Mouse (Mus musculus): ENCODE data around the gene Btg3.

Gene Btg3

DNA sequence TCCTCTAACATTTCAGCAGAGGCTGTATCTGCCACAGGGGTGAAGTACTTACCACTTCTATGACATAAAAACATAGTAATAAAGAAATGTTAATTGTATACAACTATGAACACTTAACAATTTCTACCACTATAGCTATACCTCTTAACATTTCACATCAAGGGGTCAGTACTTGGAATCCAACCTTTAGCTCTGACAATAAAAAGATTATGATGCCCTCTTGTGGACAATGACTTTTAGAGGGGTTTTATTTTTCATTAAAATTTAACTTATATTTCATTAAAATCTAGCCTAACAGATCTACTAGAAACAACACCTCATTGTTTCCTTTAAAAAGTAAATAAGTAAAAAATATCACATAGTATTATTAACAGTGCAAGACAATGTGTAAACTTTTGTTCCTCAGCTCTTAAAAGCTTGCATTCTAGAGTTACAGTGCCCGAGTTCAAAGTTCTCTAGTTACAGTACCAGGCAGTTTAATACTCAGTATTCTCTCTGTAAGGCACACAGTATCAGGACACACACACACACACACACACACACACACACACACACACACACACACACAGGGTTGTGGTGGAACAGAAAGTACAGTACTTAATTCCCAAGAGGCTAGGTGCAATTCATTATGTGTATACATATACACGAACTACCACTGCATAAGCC lies 30.2 kb downstream of the Btg3 start:
- DNase-seq (ENCODE audit: low spot score in 2 of 2), result no peak

DNA sequence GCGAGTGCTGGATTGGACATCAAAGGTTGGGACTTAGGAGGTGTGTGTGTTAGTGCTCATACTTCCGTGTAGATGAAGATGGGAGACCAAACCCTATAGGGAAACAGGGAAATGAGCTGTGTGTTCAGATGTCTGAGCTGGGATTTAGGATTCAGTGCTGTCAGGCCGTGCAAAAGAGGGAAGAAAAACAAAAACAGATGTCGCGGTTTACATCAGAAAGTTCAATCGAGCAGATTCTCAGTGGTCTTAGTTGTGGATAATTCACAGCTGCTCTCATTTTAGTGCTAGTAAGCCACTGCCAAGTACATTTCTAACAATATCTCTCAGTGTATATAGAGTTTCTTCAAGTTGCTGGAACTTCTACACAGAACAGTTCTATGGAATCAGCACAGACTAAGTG lies 33.2 kb downstream of the Btg3 start:
- DNase-seq (ENCODE audit: low spot score in 2 of 2), result no peak

DNA sequence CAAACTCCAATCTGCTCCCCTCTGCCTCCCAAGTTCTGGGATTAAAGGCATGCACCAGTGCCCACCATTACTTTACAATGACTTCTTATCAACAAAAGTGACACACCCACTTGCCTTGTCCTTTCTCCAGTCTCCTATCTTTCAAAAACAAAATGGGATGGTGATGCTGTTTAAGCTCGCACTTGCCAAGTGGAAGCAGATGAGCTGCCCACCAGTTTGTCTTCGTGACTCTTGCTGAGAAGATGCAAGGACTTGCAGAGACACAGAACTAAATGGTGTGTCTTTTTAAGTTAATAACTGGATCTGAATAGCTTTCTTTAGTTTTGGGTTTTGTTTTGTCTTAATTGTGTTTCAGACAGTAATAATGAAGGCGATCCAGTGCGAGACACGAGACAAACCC lies 34.2 kb downstream of the Btg3 start:
- DNase-seq (ENCODE audit: low spot score in 2 of 2), result no peak

DNA sequence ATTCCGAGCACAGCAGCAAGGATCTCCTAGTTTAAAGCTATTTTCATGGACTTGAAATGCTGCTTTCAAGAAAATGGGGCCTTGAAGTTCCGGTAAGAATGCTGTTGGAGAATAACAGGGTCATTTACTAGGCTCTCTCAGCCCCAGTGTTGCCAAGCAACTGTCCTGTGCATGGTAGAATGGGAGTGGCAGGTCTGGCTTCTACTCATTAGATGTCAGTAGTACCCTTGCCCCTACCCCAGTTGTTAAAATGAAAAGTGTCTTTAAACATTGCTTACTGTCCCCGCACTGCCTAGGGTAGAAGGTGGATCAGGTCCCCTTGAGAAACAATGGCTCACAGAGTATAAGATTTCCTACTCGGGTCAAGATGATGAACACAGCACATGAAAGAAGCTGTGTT lies 35.6 kb downstream of the Btg3 start:
- no peak for DNase-seq (ENCODE audit: low spot score in 2 of 2)

DNA sequence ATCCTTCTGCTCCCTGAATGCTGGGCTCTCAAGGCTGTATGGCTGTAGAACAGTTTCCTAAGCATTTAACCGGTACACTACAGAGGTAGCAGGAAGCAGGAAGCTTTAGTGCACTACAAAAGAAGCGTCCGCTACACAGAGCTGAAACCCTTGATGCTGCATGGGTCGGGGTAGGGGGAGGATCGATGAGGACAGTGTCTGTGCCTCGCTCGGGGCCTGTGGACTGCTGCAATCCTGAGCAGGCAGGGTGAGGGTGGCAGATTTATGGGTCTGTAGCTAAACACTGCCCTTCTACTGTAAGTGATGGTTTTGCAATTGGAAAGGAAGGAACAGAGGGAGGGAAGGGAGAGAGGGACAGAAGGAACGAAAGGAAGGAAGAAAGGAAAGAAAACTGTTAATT lies 39.8 kb downstream of the Btg3 start:
- DNase-seq (ENCODE audit: low spot score in 2 of 2), result no peak

DNA sequence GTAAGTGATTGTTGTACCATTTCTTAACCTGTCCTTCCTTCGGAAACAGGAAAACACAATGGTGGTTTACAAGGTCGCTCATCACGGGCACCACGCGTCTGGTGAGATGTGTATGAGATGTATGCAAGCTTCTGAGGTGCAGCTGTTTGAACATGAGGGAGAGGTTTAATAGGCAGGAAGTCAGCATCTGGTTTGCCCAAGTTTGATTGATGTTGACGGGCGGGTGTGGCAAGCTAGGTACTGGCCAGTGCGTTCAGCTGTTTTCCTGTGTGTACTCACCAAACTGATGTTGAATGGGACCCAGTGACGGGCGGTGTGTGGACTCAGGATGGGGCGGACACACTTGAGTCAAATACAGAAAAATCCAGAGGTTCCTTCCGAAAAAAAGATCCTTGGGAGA lies 49.0 kb downstream of the Btg3 start:
- no peak for DNase-seq (ENCODE audit: low spot score in 2 of 2)

DNA sequence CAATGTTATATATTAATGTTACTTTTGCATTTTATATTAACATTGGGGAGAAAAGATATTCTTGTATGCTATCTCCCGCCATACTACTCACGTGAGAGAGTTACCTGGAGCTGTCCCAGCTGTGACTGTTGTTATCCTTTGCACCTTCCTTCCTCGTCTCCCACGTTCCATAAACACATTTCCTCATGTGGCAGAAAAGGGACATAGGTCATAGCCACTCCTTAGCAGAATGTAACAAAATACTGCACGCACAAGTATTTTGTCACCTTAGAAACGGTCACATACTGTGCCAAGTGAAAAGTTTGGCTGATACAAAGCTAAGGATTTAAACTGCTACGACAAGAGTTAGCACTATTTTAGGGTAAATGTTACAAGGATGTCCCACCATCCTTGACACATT lies 49.4 kb downstream of the Btg3 start:
- DNase-seq (ENCODE audit: low spot score in 2 of 2), result no peak

DNA sequence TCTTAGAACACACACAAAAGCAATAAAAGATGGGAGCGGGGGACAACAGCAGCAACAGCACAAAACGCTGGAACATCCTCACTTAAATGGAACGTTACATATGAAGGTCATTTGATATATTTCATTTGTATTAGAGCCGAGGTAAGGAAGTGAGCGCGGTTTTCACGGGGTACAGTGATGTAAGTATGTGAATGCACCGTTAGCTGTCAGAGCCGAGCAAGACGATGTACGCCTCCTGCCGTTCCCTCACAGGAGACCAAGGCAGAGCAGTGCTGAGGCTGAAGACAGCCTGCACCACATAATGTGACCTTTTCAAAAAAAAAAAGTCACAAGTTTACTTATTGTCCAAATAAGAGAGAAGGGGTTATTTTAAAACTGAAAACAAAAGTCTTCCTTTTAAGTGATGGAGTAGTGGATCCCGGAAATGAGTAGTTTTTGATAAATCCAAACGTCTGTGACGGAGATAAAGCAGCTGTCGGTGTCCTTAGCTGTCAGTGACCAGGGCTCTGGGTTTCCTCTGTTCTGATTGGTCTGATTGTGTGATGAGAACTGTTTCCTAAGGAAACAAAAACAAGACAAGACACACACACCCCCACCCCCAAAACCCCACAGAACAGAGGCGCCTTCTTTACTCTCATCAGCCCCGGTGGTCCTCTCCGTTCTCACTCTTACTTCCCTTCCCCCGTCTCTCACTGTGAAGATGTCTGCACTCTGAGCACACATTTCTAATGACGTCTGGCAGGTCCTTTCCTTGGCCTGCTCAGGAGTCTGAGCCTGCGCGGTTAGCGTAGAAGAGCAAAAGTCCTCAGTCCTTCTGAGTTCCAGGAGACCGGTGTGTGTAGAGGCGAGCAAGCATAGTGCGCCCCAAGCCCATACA lies 50.8 kb downstream of the Btg3 start:
- no peak for DNase-seq (ENCODE audit: low spot score in 2 of 2)

DNA sequence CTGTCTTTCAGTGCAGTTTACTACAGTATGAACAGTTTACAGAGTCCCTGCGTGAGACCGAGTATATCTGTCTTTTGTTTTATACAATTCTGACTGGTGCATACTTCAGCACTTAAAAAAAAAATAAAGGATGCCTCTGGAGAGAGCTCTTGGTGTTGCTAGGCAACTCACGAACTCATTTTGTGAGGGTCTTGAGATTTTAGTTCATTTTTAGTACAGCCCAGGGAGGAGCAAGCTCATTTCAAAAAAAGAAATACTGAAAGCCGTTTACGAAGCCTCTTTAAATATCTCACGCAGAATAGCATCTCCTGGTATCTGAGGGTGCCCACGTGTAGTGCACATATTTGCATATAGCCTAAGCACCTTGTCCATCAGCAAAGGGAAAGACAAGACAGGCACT lies 54.9 kb downstream of the Btg3 start:
- DNase-seq (ENCODE audit: low spot score in 2 of 2), result peak in 1 of 2 experiments; percentile 41

DNA sequence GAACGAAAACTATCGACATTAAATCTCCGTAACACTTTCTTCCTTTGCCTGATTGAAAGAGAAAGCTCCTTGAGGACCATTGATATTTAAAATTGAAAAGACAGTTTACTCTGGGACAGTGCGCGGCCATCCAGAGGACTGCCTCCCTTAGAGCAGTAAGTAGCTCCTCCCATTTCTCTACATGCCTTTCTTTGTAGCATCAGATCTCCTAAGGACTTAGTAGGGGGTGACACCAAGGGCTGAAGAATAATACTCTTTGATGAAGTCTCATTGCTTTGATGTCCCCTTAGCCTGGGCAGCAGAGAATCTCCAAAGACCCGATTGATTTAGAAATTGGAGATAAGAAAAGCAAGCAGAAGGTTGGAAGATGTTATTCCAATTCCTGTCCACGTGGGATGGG lies 55.4 kb downstream of the Btg3 start:
- DNase-seq (ENCODE audit: low spot score in 2 of 2), result no peak

DNA sequence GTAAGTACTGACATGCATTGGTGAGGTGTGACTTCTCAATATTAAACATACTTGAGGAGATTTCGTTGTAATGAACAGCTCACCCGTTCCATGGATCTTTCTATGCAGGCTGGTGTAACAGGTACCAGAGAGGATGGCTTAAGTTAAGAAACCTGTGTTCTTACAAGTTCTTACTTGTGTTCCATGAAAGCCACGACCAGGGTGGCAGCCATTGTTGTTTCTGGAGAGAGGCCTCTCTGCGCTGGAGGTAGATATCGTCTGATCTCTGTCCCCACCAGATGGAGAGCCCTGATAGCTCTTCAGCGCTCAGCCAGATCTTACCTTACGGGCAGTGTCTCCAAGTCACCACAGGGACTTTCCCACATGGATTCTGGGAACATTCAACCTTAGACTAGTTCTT lies 57.3 kb downstream of the Btg3 start:
- no peak for DNase-seq (ENCODE audit: low spot score in 2 of 2)

DNA sequence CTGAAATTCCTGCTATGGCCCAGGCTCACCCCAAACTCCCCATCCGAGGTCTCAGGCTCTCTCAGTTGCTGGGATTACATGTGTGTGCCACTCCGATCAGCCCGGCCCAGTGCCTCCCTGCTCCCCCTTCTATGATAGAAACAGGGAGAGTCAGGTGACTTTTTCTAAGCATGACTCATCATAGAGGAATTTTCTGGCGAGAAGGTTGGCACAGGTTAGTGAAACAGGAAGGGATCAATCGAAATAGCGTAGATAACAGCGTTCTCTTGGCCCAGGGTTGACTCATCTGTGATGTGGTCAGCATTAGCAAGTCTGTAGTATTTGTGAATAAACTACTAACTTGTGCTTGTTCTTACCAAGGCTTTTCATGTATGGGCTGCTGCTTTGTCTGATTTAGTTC lies 59.0 kb downstream of the Btg3 start:
- no peak for DNase-seq (ENCODE audit: low spot score in 2 of 2)

DNA sequence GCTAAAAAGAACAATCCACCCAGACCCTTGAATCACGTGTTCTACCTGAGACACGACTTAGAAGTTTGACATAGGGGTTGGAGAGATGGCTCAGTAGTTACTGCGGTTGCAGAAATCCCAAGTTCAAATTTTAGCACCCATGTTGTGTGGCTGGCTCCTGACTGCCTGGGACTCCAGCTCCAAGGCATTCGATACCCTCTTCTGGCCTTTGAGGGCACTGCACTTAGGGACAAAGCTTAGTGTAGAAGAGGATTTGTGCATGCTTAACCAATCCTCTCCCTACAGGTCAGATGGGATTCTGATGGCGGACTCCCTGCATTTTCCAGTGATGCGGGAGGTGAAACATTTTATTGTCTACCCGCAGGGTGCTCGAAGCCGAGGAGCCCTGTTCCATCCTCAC lies 60.1 kb downstream of the Btg3 start:
- peak in 1 of 2 experiments; percentile 56 for DNase-seq (ENCODE audit: low spot score in 2 of 2)

DNA sequence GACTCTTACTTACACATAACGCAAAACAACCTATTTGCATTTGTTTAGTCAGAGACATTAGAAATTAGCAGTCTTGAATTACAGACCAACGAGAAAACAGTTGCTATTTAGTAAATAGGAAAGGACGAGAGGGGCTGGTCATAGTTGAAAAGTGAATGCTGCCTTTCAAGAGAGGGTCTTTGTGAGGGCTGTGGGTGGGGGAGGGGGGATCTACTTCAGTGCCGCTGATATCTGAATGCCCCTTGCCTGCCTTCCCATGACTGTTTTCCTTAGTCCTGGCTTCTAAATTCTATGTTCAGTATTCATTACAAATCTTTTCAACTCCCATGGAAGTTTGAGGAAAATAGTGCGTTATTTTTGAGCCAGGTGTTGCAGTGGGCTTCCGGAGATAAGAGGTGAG lies 63.0 kb downstream of the Btg3 start:
- DNase-seq (ENCODE audit: low spot score in 2 of 2), result no peak

DNA sequence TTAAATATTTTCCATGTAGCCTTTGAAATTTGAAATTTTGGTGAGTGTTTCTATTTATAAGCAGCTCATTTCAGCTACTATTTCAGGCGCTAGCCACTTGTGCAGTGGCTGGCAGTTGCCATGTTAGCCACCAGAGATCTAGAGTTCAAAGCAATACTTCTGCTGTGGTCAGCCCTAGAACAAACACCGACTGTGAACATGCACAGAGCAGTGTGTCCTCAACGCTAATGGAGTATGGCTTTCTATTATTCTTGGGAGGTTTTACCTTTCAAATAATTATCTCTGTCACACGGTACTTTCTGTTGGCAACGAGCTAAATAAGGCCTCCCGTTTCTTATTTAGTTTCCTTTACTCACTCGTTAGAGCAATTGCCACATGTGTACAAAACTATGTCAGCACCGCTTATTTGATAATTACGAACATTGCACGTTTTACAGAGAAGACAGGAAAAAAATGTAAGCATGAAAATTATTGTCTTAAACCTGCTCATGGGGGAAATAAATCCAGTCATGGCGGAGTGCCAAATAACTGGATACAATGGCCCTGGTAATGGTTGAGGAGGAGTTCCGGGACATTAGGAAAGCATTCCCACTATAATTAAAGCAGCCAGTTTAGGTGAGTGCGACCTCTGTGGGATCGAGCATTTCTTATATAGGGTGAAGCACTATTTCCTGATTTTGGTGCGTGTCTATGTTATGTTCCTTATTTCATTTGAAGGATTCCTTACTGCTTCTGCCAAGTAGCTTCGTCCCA lies 63.7 kb downstream of the Btg3 start:
- DNase-seq (ENCODE audit: low spot score in 2 of 2), result no peak

DNA sequence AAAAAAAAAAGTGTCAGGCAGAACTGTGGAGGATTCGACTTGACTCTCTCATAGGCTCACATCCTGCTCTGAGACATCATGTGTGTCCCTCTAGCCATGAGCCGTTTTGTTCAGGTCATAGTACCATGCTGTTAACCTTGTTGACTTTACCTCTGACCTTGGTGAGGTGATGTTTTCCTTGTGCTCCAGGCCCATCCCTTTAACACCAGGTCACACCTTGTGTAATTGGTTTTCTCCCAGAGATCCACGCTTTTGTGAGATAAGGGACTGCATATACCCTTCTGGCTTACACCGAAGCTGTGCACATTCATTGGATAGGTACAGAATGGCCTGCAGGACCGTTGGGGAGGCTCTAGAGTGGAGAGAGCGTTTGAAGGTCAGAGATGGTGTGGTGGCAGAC lies 67.7 kb downstream of the Btg3 start:
- no peak for DNase-seq (ENCODE audit: low spot score in 2 of 2)

DNA sequence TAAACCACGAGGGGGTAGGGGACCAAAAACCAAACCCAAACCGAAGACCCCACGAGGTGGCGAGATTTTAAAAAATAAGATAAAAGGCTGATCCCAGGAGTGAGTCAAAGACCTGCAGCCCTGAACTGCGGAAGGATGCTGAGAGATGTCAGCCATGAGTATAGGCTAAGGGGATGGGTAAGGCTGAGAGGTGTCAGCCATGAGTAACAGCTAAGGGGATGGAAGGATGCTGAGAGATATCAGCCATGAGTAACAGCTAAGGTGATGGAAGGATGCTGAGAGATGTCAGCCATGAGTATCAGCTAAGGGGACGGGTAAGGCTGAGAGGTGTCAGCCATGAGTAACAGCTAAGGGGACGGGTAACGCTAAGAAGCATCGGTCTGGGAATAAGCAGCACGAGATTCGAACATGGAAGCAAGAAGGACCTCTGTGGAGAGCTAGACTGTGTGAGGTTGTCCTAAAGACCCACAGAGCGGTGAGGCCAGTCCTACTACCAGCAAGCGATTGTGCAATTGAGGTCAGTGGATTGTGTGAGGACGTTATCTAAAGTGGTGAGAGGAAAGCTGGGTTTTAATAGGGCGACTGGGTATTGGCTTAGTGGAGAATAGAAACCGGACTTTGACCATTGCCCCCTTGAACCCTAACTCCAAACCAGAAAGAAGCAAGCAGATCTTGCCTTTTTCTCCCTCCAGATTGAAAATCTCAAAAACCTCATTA lies 69.4 kb downstream of the Btg3 start:
- no peak for DNase-seq (ENCODE audit: low spot score in 2 of 2)

DNA sequence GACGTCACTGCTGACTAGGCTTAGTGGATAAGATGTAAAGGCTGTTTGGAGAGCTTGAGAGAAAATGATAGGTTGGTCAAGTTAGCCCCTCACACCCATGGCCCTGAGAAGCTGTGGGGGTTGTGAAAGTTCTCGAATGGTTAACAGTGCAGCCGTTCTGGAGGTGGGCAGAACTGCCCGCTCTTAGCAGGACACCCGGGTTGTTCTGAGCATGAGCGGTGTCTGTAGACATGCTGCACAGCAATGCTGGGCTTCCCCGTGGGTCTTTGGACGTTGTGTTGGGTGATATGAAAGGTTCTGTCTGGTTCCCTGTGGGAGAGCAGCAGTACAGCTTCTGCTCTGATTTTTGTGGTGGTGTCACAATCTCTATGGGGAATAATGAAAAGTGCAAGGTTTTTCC lies 70.4 kb downstream of the Btg3 start:
- DNase-seq (ENCODE audit: low spot score in 2 of 2), result no peak

DNA sequence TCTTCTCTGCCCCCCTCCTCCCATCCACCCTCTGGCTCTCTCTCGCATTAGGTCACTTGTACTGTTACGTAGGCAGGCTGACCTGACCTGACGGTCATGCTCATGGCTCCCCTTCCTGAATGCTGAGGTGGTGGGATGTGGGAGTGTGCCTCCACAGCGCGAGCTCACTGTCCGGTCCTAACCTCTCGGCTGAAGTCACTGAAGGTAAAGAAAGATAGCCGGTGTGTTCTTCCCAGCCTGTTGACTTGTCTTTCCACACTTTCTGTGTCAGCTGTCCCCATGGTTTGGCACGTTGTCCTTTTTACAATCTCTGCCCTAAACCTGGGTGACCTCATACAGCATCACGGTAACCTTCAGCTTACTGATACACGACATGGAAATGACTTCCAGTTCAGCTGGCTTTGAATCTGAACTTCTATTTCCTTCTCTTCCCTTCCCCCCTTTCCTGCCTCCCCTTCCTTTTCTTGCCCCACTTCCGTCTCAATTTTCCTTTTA lies 71.3 kb downstream of the Btg3 start:
- no peak for DNase-seq (ENCODE audit: low spot score in 2 of 2)

DNA sequence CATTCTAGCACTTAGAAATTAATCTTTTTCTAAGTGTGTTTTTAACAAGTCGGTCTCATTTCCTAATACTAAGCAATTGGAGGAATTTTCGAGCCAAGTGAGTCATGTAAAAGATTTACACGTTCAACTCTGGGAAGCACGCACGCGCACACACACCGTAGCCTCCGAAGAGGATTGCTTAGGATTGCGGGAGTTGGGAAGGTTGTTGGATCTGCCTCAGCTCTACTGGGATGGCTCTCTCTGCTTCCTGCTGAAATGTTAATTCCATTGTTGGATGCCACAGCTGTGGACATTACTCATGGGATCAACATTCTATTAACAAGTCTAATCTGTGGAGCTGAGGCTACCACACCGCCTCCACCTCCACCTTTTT lies 74.3 kb downstream of the Btg3 start:
- DNase-seq (ENCODE audit: low spot score in 2 of 2), result peak in 1 of 2 experiments; percentile 32

DNA sequence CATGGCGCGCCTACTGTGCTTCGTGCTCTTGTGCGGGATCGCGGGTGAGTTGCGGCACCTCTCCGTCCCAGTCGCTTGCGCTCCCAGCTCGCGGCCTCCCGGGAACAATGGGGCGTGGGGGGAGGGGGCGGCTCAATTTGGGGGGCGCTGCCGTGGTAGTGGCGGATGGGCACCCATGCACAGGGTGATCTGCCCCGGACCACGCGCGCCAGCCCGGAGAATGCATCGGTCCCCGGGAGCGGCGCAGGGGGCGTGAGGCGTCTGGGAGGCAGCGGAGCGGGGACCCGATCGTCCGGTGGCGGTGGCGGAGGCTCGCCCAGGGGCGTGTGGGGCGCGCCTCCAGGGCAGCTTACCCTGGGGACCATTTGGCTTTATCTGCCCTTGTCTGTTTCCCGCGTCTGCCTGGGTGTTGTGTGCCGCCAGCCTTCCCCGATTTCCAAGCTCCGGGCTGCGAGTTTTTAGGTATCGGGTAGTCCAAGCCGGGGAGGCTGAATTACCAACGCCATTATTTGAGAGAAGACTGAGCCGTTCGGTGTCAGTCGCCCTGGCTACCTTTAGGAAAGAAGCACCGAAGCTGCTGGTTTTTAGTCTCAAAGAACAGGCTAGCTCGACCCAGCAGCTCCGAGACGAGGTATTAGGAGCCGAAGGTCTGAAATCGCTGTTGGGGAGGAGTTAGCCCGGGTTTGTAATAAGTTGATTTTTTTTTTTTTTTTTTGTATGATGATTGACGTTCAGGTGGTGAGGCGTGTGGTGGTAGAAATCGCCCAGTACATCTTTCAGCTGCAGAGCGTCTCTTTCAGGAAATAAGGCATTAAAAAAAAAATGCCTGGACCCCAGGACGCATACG lies 74.9 kb downstream of the Btg3 start:
- DNase-seq (ENCODE audit: low spot score in 2 of 2), result no peak

Data from frontal cortex, postnatal 10 days (tissue).